Mouse (Mus musculus) megakaryocyte progenitor cell, adult 5-6 weeks (primary cell): Measurements from ENCODE around the gene Mcmbp. TPM values are rescaled to one million over a fixed set of nuclear protein-coding genes. Genes with fewer than 3 reads are reported as not detected.

ENCODE experiments used
- ATAC-seq: replicated peaks from 2 replicates; pipeline ENCODE4 v1.8.0; 2016; ENCODE audit warnings: mild to moderate bottlenecking, moderate TSS enrichment, inconsistent platforms; ENCODE audit not compliant: poor library complexity
- total RNA-seq, 2 experiments: library from RNA; stranded (forward) in 1 of 2; stranded (reverse) in 1 of 2; fragments of 157-497, 149-512 nt in 1 of 2; fragments of 200-1000 nt in 1 of 2; gene quantifications; 2 replicates each; pipeline versions ENCODE4 v1.2.3 to v1.2.4; 2015 to 2017

The Mcmbp gene
- total RNA-seq, 2 experiments from 2014 or later = 71.7 to 99.5 TPM

GRCm38 (mm10) chr7:128724761-128725160 lies 15.5 kb downstream of the Mcmbp start:
- peak; percentile 96 for ATAC-seq

- ATAC-seq = no peak
These were observed 22.3 kb downstream of the Mcmbp start for GRCm38 (mm10) chr7:128717991-128718390.

- ATAC-seq = peak; percentile 97
These were observed 34.6 kb downstream of the Mcmbp start for GRCm38 (mm10) chr7:128705735-128706134.

DNA sequence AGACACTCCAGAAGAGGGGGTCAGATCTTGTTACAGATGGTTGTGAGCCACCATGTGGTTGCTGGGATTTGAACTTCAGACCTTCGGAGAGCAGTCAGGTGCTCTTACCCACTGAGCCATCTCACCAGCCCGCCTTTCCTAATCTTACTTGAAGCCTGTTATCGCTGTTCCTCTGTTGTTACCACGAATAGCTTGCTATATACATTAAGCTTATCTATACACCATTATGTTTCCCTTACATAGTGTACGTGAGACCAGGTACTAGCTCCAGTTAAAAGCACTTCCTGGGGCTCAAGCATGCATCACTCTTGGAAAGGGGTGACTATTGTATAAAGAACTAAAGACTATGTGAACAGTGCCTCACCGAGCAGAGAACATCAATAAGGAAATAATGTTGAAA lies 40.3 kb downstream of the Mcmbp start:
- ATAC-seq = 0 out of 2 replicates have a peak, but pooled peaks have one; percentile 39

GRCm38 (mm10) chr7:128694848-128695247 lies 45.4 kb downstream of the Mcmbp start:
- ATAC-seq = peak; percentile 49; the same call in 1 of the 2 replicates

DNA sequence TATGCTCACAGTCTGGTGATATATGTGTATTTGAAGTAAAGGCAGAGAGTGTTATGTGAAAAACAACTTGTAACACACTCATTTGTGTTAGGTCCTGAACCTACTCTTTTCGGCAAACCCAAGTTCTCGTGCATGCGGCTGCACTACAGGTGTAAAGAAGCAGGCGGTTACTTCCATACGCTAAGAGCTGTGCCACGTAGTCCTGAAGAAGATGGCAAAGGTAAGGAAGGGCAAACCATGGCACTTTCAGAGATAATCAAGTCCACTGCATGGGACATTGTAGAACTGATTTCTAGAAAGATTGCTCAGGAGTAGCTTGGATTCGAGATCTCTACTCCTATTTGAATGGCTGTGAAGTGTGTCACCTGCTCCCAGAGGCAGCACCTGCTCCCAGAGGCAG lies 48.1 kb downstream of the Mcmbp start:
- no peak for ATAC-seq

- no peak for ATAC-seq
These were observed 49.5 kb downstream of the Mcmbp start for GRCm38 (mm10) chr7:128690796-128691195.

GRCm38 (mm10) chr7:128690070-128690469 lies 50.2 kb downstream of the Mcmbp start:
- ATAC-seq = peak; percentile 85

DNA sequence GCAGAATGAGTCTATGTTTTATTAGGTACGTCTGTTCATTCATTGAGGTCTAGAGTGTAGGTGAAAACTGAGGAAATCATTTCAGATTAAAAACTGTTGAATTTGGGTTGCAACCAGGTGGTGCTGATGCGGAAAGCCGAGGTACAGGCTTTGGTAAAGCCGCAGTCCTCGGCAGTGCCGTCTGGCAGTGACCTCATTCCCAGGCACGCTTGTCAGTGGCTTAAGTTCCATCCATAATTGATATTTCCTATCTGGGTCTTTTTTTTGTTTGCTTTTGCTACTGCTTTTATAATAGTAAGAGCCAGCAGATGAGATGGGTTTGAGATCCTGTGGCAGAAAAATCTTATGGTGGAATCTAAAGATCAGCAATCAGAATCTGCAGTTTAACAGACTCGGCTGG lies 50.9 kb downstream of the Mcmbp start:
- ATAC-seq = no peak

- peak; percentile 75 for ATAC-seq
These were observed 52.3 kb downstream of the Mcmbp start for GRCm38 (mm10) chr7:128687821-128688564.

GRCm38 (mm10) chr7:128678546-128678945 lies 61.7 kb downstream of the Mcmbp start:
- no peak for ATAC-seq

- ATAC-seq = peak; percentile 96
These were observed 67.8 kb downstream of the Mcmbp start for GRCm38 (mm10) chr7:128672408-128673010.

GRCm38 (mm10) chr7:128671952-128672351 lies 68.3 kb downstream of the Mcmbp start:
- ATAC-seq = peak; percentile 70

- no peak for ATAC-seq
These were observed 71.5 kb downstream of the Mcmbp start for GRCm38 (mm10) chr7:128668831-128669230.

DNA sequence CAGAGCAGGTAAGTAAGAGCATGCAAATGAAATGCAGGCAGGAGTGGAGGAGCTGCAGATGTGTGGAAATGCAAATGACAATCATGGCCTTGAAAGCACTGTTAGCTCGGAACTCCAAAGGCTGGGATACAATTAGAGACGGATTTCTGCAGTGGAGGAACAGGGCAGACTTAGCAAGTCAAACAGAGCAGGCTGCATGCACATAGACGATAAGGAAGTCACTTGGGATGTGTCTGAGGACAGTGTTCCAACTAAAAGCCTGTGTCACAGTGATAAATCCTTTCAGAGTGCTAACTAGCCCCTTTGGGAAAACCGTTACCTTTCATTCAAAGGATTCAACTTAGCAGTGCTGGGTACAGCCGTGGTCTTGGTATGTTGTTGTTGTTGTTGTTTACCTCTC lies 72.5 kb downstream of the Mcmbp start:
- ATAC-seq = no peak

DNA sequence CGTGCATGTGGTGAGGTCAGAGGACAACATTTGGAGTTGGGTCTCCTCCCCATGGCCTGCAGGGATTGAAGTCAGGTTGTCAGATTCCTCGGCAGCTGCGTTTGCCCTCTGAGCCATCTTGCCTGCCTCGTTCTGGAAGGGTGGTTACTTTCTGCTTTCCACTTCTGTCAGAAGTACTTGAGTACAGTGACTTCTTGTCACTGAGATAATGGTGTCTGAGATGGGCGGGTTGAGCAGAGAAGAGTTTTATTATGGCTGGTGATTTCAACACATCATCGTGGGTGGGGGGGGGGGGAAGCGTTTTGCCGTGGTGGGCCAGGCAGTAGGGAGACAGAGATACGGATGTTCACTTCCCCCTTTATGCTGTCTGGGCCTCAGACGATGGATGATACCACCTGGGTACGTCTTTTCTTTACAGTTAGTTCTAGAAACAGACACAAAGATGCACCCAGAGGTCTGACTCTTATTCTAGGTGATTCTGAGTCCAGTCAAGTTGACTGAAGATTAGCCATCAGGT lies 75.4 kb downstream of the Mcmbp start:
- no peak for ATAC-seq

GRCm38 (mm10) chr7:128663906-128664305 lies 76.4 kb downstream of the Mcmbp start:
- no peak for ATAC-seq

GRCm38 (mm10) chr7:128656970-128657369 lies 83.3 kb downstream of the Mcmbp start:
- no peak for ATAC-seq
